Mouse (Mus musculus) spleen, postnatal 36 days (tissue): ENCODE results near the gene Lama4.

Source experiments
- DNase-seq, 2 experiments: peaks; one replicate each; pipeline ENCODE4 v3.0.0; 2022; ENCODE audit warnings: low spot score in 2 of 2, mixed read lengths in 1 of 2

Gene Lama4

GRCm38 (mm10) chr10:38965075-38965781 is at the start of gene Lama4:
Gene Lama4, plus strand, starts transcription at chr10:38965515.
- DNase-seq: no peak

DNA sequence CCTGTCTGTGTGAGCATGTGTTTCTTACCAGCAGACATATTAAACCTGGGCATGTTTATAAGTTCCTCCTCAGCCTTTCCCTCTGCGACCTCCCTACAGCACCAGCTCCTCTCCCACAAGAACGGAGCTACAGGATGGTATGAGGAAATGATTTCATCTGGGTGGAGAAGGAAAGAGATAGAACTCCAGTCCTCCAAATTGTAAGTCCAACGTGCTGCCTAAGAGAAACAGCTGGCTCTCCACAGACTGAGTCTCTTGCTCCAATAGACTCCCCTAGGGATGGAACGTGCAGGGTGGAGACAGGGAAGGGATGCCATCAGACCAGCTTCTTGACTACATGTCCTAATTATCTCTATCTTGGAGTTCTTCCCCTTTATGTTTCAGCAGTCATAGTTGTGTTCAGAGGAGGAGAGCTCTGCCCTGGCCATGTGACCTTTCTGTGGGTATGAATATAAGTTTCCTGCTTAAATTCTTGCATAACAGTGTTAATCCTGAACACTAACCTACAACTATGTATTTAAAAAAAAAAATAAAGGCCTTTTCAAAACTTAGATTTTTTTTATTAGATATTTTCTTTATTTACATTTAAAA is 49.2 kb upstream of the Lama4 start:
- DNase-seq: no peak

- no peak for DNase-seq
Observed at GRCm38 (mm10) chr10:38928940-38929697, 36.2 kb upstream of the Lama4 start.

DNA sequence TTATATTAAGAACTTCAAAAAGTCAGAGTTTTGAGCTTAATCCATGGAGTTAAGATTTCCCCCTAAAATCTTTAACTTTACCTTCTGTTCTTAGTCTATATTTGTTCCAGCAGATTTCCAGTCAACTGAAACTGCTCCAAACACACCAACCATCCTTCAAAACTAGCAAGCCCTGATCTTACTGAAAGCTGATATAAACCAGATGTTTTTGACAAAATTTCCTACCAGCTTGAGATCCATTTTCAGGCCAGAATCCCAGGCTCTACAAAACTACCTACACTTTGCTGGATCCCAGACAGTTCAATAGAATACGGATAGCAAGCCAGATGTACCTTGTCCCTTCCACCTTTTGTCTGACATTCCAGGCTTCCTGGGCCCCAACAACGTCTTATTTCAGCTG is 20.6 kb upstream of the Lama4 start:
- no peak for DNase-seq

GRCm38 (mm10) chr10:38961920-38962319 is 3.4 kb upstream of the Lama4 start:
- DNase-seq: no peak

DNA sequence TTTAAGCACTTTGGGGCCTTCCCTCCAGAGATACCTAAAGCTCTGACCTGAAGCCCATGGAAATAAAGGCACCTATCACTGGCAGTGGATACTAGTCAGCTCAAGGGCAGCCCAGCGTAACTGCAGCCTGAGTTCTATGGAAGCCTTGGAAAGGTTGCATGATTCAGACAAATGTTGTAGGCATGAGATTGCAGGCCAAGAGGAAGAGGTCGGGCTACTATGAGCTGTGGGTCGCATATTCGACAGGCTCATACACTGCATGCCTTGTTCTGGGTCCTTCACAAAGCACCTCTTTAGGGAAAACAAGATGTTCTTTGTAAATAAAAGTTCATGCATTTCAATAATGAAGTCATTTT is 618 bp upstream of the Lama4 start:
- DNase-seq: no peak

DNA sequence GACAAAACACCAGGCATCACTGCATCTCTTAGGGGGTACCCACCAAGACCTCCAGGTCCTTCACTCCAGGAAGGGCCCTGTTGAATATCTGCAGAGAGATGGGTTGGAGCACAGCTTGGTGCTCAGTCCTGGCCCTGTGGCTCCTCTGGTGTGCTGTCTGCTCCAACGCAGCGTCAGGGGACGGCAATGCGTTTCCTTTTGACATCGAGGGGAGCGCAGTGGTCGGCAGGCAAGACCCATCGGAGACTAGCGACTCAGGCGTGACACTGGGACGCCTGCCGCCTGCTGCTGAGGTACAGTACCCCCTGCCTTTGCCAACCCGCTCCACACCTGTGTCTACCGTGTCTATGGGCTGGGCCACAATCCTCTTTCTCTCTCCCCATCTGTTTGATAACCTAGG is 542 bp downstream of the Lama4 start:
- no peak for DNase-seq

DNA sequence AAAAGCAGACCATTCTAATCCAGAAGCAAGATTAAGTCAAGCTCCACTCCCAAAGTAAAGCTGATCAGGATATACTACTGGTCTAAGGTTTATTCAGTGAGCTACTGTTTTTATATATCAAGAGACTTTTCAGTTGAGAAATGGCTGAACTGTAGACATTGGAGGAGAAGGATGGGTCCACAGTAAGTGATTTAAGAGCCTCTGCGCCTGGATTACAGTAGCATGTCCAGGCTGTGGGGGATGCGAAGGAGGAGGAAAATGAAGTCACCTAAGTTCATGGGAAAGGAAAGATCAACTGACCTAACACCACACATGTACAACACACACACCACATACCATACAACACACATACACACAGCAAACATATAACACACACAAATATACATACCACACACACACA is 1.3 kb downstream of the Lama4 start:
- DNase-seq: no peak

DNA sequence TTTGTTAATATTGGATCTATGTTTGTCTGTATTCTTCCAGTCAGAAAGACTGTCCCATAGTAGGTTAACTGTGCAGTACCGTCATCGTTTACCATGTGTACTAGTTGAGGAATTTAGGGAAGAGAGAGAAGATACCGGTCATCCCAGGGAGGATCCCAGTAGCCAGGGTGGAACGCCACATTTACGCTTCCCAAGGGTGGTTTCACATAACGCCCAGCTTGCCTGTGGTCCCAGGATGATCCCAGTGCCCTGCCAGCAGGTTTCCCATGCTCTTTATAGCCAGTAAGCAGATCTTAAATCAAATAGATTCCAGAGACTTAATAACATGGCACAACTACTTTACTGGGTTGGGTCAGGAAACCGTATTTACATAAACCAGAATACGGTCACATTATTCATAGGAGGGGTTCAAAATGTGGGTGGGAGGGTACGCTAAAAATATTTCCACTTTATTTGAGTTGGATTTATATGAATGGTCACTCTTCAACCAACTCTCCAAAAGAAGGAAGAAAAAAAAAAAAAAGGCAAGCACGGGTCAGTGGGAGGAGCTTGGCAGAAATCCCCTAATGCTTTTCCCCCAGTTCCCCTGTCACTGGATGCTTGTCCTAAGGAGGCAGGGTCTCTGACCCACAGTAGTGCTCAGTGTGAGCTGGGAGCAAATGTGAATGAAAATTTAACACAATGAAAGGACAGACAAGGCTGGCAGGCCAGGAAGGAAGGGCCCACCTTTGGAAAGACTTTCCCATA is 3.2 kb downstream of the Lama4 start:
- no peak for DNase-seq

DNA sequence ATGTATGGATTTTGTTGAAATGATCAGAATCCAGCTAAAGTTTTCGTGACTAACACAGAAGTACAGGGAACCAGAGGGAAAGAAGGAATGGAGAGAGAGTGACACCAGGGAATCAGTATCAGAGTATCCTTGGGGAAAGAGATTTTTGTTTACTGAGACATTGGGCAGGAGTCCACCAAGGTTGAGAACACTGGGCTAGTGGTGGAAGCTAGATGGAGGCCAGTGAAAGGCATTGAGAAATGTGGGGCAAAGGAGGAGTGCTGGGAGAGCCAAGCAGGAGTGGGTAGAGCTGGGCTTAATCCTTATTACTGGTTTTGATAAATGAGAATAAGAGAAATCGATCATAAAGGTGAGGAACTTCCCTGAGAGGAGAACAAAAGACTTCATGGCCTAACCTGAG is 4.2 kb downstream of the Lama4 start:
- no peak for DNase-seq

DNA sequence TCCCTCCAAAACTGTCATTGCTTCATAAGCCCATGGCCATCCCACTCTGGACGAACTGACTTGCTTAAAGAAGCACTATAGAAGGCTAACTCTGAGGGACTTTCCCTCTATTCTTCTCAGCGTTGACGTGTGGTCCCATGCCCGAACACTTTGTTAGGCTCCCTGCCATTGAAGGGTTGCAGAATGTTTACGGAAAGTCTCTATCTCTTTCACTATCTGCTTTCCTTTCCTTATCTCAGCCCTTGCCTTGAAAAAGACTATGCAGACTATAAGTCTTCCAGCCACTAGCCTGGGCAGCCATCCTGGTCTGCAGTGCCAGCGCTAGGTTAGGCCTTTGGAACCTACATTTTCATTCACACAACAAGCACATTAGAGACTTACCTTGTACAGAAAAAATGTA is 4.7 kb downstream of the Lama4 start:
- no peak for DNase-seq

GRCm38 (mm10) chr10:38972221-38972946 is 7.1 kb downstream of the Lama4 start:
- no peak for DNase-seq

DNA sequence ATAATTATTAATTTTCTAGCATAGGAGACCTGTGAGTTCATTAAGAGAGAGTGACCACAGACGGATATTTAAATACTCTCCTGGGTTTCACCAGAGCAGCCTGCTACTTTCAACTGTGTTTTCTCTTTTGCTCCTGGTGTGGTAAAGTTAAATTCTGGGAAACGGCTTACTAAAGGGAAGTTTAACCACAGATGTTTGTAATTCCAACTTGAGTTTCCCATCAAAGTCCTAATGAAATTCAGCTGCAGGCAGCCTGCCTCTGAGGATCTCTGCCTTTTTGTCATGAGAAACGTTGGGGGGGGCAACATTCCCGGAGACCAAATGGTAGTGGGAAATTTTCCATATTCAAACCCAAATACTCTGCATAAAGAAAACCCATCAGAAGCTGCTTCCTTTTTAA is 7.7 kb downstream of the Lama4 start:
- DNase-seq: no peak

GRCm38 (mm10) chr10:38978195-38978594 is 12.9 kb downstream of the Lama4 start:
- DNase-seq: no peak

GRCm38 (mm10) chr10:38979699-38980098 is 14.4 kb downstream of the Lama4 start:
- no peak for DNase-seq

DNA sequence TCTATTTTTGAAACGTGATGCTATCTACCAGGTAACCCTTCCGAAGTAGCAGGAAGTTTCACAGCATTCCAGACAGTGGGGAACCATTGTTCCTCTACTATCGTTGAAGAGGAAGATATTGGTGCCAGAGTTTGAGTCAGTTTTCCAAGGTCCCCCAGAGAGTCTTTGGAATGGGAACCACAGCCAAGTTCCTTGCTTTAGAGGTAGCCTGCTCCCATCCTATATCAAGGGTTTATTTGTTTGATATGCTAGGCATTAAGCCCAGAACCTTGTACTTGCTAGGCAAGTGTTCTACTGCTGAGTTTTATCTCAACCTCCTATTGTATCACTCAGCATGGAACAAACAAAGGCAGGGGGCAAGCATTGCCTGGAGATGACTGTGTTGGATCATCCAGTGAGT is 15.7 kb downstream of the Lama4 start:
- no peak for DNase-seq

GRCm38 (mm10) chr10:38984358-38985075 is 19.2 kb downstream of the Lama4 start:
- no peak for DNase-seq

DNA sequence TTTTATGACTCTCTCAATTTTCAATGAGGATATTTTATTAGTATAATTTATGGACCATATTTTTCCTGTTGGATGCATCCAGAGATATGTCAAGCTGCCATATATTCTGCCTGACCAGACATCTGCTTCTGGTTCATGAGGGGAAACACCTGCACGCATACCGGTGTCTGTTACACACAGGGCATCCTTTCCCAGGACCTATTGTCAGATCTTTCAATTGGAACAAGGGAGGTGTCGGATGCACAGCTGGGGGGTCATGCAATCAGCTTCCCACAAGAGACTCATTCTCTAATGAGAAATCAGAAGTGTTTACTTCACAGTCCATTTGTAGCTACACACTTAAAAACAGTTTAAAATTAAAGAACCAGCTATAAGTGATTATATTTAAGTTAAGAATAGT is 20.7 kb downstream of the Lama4 start:
- DNase-seq: no peak

- no peak for DNase-seq
Observed at GRCm38 (mm10) chr10:38992827-38993226, 27.5 kb downstream of the Lama4 start.

- DNase-seq: no peak
Observed at GRCm38 (mm10) chr10:38993632-38994424, 28.5 kb downstream of the Lama4 start.
